Mouse (Mus musculus) gastrocnemius, adult 18-20 months (tissue): ENCODE data around the gene Mprip. TPM values are rescaled to one million over a fixed set of nuclear protein-coding genes. Genes with fewer than 3 reads are reported as not detected.
"Not testable (repeated sequence)": the region's sequence is repeated elsewhere in the genome, so short reads cannot be mapped to it uniquely, and the experiment has no call there.

Source experiments
- DNase-seq: peaks from one replicate; pipeline ENCODE4 v3.0.0; 2021; ENCODE audit warnings: low spot score
- total RNA-seq, 2 experiments: library from RNA; stranded (reverse); gene quantifications; 2 replicates each; pipeline ENCODE4 v1.2.3; 2021

The Mprip gene
- total RNA-seq, 2 experiments from 2014 or later: 61.2 to 84.0 TPM

DNA sequence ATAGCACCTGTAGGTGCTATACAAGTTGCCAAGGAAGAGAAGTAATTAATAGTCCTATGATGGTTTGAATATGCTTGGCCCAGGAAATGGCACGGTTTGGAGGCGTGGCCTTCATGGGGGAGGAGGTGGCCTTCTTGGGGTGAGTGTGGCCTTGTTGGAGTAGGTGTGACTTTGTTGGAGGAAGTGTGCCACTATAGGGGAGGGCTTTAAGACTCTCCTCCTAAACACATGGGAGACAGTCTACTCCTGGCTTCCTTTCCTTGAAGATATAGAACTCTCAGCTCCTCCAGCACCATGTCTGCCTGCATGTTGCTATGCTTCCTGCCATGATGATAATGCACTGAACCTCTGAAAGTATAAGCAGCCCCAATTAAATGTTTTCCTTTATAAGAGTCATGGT, 8.1 kb upstream of the Mprip start:
- DNase-seq: no peak

DNA sequence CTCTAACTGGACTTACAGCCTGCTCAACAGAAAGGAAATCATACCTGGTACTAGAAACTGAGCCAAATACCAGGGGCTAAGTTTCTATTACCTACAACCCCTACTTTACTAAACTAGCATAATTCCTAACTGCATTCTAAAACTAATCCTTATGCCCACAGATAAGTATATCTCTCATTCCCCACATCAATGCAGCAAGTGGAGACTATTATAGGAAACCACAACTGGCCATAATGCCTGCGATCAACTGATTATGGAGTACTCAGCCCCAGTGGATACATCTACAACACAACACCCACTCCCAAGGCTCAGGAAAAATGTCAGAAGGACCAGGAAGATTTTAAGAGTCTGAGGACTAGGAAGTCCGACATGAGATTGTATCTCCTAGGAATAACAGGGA, 7.6 kb upstream of the Mprip start:
- DNase-seq: no peak

DNA sequence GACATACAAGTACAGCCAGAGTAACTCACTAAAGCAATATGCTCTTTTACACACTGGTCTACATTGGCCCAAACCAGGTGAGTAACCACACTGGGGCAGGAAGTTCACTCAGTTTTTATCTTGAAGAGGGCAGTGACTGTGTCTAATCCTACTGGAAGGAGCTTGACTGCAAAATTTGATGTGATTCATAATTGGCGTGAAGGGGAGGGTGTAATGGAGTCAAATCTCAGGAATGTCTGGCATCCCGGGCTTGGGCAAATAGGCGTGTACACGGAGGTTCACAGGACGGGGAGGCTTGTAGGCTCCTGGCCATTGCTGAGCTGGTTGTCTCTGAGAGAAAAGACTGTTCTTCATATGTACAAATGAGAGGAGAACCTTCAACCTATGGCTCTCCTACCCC, 5.8 kb upstream of the Mprip start:
- DNase-seq: no peak

DNA sequence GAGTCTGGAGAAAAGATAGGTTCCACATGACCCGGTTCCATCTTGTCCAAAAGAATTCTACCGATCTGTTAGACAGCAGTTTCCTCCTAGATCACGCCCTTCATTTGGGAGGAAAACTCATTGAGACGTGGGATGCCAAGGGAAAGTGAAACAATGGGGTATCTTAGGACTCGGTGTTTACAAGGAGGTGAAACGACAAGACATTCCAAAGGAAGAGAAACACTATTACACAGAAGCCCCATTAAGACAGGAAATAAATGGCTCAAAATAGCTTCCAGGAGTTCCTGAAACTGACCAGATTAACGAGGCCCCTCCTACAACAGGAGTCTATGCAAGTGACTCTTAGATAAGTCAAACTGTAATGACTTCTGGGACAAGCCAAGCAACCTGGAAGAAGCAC, 5.1 kb upstream of the Mprip start:
- no peak for DNase-seq

DNA sequence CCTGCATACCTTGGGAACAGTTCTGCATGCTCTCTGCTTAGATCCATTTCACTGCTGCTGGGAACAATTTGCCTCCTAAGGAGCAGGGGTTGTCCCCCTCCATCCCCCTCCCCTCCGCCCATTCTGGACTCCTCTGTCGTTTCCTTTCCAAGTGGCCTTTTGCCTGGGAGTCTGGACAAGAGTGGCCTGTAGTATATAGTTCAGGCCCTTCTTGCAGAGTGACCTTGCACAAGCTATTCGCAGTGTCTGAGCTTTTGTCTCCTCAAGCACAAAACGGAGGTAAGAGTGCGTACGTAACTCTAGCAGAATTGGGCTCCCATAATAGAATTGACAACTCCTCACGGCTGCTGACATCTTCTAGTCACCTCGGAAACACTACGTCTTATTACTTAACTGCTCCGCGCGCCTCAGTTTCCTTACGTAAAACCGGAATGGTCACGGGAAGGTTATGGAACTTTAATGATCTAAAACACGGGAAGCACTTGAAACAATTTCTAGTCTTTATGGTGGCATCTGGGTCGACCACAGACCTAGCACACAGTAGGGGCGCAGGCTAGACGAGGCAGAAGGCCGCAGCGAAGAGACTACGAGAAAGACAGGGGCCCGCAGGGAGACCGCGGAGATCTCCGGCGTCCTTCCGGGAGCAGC, 620 bp downstream of the Mprip start:
- peak; percentile 15 for DNase-seq

DNA sequence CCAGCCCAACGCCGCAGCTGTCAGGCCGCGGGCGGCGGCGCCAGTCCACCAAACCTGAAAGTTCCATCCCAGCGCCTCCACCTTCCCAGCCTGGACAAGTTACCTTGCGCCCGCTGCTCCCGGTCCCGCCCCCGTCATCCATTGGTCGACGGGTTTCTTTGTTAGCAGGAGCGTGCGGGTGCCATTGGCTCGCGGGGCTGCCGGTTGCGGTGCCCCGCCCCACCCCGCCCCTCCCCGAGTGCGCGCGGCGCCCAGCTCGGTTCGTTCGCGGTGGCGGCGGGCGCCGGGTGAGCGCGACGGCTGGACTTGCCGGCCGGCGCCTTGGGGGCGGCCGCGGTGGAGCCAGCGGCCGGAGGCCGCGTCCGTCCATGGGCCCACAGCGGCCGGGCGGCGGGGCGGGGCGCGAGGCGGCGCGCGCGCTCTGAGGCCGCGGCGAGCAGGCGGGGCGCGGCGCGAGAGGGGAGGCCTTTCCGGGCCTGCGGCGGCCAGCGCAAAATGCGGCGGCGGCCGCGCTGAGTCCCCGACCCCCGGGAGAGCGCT, 1.2 kb downstream of the Mprip start:
- peak; percentile 96 for DNase-seq

DNA sequence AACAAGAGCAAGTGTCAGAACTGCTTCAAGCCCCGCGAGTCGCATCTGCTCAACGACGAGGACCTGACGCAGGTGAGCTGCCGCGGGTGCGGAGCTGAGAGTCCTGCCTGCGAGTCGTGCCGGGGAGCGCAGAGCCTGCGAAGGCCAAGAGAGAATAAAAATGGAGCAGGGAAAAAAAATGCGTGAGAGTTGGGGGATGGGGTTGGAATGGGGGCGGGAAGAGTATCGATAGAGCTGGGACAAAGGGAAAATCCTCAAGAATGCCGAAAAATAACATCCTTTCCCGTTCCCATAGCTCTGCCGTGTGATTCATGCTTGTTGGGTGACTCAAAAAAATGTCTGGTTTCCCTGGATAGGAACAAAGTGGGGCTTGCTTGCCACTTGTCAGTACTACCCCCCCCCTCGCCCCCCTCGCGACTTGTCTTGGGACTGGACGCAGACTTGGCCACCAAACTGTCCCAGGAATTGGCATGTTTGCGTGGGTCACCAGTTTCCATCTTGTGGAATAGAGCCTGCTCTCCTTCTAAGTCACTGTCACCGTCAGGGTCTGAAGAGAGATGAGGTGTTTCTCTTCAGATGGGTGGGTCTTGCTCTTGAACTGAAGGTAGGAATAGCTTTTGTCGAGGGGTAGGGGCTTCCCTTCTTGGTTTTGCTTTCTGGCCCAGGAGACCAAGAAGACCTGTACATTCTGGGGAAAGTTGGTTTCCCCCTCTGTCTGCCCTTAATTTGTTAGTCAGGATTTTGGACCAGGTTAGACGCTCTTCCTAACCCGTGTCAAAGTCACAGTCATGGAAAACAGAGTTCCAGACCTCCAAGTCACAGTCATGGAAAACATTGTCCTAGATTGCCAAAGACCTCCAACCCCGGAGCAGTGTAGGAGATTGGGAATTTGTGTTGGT, 2.0 kb downstream of the Mprip start:
- DNase-seq: no peak

DNA sequence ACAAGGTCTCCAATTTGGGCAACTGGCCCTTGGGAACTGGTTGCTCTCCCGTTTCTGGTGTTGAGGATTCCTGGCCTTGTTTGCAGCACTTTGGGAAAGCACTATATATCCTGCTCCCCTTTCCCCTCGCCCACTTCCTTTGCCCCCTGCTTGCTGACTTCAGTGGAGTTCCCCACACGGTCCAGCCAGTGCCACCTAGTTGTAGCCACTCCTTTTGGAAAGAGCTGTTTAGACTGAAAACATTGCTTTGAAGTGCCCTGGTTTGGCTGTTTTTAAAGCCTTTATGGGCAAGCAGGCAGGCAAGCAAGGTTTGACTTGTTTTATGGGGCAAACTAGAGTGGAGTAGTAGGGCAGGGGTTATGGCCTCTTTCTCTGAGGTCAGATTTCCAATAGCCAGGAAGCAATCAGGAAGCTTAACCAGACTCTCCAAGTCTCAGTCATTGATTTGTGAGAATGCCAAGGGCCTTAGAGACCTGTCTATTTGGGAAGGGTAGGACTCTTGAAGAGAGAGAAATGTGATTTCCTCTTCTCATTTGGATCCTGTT, 2.7 kb downstream of the Mprip start:
- no peak for DNase-seq

DNA sequence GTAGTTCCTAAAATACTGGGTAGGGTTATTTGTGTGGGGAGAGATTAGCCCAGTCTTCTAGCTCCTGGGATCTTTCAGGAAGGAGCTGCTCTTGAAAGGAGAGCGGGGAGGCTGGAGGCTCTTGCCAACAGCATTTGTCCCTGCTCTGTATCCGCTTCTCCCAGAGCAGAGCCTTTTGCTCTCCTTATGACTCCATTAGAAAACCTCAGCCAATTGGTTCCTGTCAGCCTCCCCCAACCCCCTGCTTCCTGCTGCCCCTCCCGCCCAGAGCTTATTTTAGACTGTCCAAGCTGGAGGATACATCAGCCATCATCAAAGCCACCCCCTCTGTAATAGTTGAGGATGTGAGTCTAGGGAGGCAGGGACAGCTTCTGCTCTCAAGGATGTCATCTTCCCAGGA, 3.7 kb downstream of the Mprip start:
- peak; percentile 64 for DNase-seq

DNA sequence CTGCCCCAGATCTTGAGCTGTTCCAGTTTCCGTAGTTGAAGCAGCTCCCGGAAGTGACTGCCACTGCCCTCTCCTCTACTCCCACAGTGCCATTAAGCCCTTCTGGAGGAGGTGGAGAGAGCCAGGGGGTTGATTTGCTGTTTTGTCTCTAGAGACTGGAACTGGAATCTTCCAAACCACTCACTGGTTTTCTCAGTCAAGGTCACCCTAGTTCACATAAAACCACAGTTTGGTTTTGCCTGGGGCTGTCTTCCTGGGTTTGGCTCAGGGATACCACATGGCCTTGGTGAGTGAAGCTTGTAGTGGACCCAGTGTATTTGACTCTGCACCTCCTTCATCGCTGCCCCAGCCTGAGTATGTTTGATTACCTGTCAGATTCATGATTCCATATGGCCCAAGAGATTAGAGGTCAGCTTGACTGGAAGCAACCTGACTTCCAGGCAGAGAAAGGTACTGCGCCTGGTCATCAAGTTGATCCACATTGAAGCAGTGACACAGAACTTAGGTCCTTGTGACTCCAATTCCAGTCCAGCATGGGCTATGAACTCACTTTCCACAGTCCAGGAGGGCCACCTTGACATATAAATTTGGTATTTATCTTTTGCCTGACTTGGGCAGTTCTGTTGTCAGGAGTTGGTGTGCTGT, 10.1 kb downstream of the Mprip start:
- DNase-seq: no peak

DNA sequence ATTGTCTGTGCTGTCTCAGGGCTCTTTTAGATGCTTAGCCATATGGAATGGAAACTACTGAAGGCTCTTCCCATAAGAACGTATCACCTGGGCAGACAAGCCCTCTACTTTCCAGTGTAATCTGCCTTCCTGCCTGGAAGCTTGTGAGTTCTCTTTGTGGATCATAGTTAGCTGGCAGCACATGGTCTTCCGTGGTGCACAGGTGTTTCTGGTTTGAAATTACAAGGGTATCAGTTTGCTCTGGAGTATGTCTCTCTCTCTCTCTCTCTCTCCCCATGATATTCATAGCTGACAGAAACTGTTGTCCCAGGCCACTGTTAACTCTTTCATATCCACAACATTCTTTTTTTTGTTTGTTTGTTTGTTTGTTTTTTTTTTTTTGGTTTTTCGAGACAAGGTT, 12.9 kb downstream of the Mprip start:
- no peak for DNase-seq

DNA sequence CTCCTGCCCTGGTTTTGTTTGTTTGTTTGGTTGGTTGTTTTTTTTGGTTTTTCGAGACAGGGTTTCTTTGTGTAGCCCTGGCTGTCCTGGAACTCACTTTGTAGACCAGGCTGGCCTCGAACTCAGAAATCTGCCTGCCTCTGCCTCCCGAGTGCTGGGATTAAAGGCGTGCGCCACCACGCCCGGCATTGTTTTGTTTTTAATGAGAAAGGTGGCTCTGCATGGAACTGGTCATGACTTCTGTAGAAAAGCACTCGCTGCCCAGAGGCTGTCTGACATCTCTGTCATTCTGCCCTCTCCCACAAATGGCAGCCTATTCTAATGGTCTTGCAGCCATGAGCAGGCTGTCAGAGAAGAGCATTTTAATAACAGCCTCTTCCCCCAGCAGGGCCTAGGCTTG, 13.6 kb downstream of the Mprip start:
- DNase-seq: not testable (repeated sequence)

DNA sequence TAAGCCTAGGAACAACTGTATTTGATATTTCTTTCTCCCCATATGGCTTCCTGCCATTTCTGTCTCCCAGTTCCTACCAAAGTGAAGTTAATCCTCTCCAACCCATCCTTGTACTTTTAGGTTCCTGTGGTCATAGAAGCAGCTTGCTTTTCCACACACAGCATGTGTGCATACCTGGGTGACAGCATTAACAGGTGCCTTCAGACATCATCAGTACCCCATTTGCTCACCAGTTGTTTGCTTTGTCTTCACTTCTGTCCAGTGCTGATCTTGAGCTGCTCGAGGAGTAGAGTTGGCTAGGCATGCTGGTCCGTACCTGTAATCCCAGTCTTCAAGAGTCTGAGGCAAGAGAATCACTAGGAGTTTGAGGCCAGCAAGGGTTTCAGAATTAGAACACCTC, 16.7 kb downstream of the Mprip start:
- DNase-seq: no peak

DNA sequence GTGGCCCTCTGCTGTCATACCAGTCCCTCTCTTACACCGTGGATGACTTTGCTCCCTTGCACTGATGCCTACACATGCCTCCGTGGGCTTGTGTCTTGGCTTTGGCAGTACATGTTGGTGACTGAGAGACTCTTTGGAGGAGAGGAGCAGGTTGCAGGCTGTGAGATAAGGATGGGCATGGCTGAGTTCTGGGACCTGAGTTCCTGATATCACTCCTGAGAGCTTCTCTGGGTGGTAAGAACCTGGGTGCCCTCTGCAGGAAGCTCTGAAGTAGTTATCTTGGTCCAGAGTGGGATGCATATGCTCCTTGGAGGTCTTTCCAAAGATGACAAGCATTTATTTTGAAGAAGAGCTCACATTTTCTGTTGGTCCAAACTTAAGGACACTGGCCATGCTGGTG, 17.6 kb downstream of the Mprip start:
- no peak for DNase-seq

DNA sequence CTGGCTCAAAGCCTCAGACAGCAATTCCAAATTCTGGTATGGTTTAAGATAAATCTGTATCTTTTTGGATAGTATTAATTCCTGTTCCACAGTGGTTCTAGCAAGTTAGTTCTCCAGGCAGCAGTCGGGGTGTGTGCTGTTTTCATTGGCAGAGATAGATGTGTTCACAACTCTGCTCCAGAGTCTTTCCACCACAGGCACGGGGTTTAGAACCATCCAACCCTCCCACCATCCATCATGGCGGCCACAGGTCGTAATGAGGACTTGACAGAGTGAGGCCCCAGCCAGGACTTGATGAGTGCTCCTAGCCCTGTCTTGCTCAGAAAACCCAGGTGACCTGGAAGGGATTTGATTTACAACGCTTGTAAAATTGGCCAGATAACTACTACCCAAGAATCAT, 19.0 kb downstream of the Mprip start:
- no peak for DNase-seq

DNA sequence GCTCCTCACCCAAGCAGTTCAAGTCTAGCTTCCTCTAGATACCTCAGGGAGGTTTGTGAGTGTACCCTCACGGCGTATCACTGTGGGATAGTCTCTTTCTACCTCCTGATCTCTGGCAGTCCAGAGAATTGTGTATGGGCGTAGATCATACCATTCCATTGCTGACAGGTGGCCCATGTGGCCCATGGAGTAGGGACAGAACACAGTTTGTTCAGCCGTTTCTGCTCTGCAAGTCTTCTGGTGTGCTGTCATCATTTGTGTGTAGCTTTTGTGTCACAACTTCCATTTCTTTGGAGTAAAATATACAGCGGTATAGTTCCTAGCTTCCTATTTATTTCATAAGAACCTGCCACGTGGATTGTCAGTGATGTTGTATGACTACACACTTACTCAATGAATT, 23.9 kb downstream of the Mprip start:
- DNase-seq: no peak

DNA sequence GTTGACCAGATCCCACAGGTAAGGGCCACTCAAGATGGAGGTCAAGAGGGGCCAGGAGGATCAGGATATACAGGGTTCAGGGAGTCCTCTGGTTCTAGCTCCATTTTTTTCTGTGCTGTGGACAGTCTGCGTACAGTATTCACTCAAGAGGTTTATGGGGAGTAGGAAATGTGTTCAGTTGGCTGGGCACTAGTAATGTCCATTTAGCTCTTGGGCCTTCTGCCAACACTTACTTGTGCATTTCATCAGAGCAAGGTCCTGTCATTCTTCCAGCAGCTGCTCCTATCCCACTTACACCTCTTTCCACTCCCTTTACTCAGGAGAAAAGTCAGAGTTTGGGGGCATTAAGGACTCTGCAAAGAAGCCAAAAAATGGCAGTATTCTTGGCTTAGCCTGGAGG, 33.4 kb downstream of the Mprip start:
- peak; percentile 64 for DNase-seq

DNA sequence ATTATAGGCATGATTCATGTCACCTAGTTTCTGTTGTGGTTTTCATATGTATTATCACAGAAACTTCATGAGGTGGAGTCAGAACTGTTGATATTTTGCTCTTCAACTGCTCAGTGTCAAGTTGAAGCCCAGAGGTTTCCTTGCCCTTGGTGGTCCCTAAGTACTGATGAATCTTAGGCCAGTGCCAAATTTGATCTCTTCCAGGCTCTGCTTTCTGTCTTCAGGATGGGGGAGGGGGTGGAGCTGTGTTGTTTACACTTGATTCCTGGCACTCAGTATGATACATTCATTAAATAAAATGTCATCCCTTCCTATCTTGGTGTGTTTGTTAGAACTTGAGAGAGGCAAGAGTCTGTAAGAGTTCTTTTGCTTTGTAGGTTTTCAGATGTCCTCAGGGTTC, 34.4 kb downstream of the Mprip start:
- DNase-seq: no peak

DNA sequence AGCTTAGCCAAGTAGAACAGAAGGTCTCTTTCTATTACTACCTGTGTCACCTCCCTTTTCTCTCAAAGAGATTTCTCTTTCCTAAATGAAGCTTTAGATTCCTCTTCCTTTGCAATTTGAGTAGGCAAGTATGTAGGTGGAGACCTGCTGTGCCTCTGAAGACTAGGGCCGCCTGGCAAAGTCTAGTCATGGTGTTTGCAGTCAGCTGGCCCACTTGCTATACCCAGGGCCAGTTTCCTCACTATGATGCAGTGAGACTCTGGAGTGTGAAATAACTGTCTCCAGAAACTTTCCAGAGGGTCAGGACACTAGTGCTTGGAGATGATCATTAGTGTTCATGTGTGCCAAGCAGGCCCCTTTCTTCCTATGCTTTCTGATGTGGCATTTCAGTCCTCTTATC, 36.5 kb downstream of the Mprip start:
- DNase-seq: no peak

DNA sequence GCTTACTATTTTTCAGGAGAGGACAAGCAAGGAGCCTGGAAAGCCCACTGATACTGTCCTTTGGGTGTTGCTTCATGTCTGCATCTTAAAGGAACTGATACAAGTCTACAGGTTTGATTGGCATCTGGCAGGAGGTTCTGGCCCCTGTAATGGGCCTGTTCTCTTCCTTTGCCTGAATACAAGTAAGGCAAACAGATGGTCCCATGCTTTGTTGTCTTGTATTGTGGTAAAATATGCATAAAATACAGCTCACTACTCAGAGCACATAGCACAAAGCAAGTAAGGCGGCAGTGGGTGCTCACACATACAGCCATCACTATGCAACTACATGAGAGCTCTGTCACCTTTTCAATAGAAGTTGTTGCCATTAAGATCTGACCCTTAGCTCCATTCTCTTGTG, 39.7 kb downstream of the Mprip start:
- DNase-seq: no peak

DNA sequence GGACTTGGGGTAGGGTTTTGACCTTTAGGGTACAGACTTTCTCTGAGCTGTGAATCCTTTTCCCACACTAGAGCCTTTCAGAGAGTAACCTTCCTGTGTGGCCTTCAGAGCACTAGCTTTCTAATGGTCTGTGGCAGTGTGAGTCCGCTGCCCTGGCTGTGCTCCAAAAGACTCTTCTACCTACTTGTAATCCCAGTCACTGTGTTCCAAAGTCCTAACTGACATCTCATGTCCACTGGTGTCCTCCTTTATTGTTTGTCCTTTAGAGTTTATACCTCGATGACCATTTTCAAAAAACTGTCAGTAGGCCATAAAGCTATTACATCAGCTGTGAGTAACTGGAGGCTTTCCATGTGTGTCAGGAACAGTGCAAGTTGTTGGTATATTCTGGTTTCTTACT, 44.0 kb downstream of the Mprip start:
- peak; percentile 16 for DNase-seq

DNA sequence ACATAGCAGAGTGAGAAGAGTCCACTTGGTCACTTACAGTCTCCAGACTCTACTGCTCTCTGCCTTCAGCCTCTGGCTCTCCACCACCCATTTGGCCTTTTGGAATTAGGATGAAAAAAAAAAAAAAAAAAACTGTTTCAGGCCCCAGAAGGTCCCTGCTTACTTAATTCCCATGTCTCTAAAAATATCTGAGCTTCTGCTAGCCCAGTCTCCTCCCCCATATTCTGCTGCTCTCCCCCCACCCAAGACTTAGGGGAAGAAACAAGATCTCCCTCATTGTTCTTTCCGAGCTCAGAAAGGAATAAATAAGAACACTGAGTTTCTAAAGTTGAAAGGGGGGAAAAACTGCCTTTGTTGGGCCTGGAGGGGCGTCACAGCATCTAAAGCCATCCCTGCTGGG, 46.4 kb downstream of the Mprip start:
- DNase-seq: no peak
